In the genomic region with DNA sequence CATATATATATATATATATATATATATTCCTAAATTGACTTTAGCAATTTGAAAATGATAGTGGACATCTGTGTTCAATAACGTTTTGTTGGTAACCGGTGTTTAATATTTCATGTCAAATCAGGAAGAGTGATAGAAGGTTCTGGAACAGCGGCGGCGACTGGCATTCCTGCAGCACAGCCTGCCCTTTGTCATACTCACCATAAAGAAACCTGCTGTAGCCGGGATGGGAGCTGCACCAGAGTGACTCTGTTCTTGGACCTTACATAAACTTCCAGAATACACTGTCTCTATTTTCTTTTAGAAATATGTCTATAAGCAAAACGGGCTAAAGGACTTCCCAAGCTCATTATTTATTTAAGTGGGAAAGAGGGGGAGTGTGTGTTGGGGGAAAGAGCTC, we compare ENCODE assay signal across 12 mouse cellular contexts.
DNase-seq lines count a peak whose midpoint lies in the region; ATAC-seq and TF ChIP-seq lines count a peak whose summit lies in the region.
"Had no signal": no experiment of that assay in that cellular context is flagged by ENCODE, and none has a peak within 500 bp of the region (broad histone marks: within the 10 kb centered on the region; RNA-seq: fewer than 3 reads in every experiment).

No protein-coding gene starts in this region.

- no peak overlapping the region for H3K9ac ChIP-seq in hindbrain, embryonic 13.5 days
- H3K9ac ChIP-seq in hindbrain, embryonic 11.5 days (ENCODE audit: low read depth, low read length) = no peak overlapping the region
- no peak overlapping the region for H3K9ac ChIP-seq in neural tube, embryonic 11.5 days (ENCODE audit: low read length)
- no peak overlapping the region for H3K9ac ChIP-seq in limb, embryonic 14.5 days (ENCODE audit: low read depth, low read length, severe bottlenecking)
- H3K9ac ChIP-seq: liver, postnatal 0 days had no signal

- DNase-seq in hindbrain, embryonic 11.5 days (ENCODE audit: low spot score) = no peak
- DNase-seq in neural tube, embryonic 11.5 days (ENCODE audit: low spot score) = peak; percentile 18
- DNase-seq in neural tube, embryonic 10.5 days (ENCODE audit: extremely low spot score, low spot score) = no peak
- DNase-seq in limb, embryonic 14.5 days (ENCODE audit: low spot score) = no peak
- no peak for DNase-seq in thymus, postnatal 25 days
- DNase-seq in right cerebral cortex, postnatal 36 days (ENCODE audit: low spot score in 2 of 2) = no peak
- DNase-seq: cerebellum, adult 11-12 months; gastrocnemius, postnatal 14 days; liver, postnatal 0 days; thymus, postnatal 4 days had no signal

- 0 out of 2 replicates have a peak, but pooled peaks have one; percentile 61 for ATAC-seq in hindbrain, embryonic 13.5 days (ENCODE audit: low FRiP score)
- ATAC-seq in hindbrain, embryonic 11.5 days (ENCODE audit: low FRiP score) = no peak
- ATAC-seq in neural tube, embryonic 11.5 days (ENCODE audit: insufficient read depth, low FRiP score, low TSS enrichment) = no peak
- ATAC-seq in limb, embryonic 14.5 days (ENCODE audit: low FRiP score, low read depth) = no peak
- no peak for ATAC-seq in cerebellum, adult (ENCODE audit: insufficient number of reproducible peaks, low FRiP score, low TSS enrichment)
- ATAC-seq: liver, postnatal 0 days had no signal

- no peak for TF ChIP-seq POLR2A in limb, embryonic 14.5 days (IDR thresholded peaks at IDR 0.05; ENCODE audit: borderline replicate concordance, extremely low read depth, insufficient read depth, insufficient read length)

- H3K36me3 ChIP-seq in hindbrain, embryonic 13.5 days = no peaks in the 10 kb centered on the region
- no peaks in the 10 kb centered on the region for H3K36me3 ChIP-seq in hindbrain, embryonic 11.5 days (ENCODE audit: control insufficient read depth, insufficient read depth, low read length)
- H3K36me3 ChIP-seq in neural tube, embryonic 11.5 days (ENCODE audit: control insufficient read depth, insufficient read depth, low read length) = no peaks in the 10 kb centered on the region
- H3K36me3 ChIP-seq in limb, embryonic 14.5 days (ENCODE audit: control insufficient read depth, insufficient read depth, low read length) = no peaks in the 10 kb centered on the region

- 61% methylated on average over 7 of the region's 7 CpGs for WGBS in hindbrain, embryonic 13.5 days
- WGBS in hindbrain, embryonic 11.5 days = 65% methylated on average over 7 of the region's 7 CpGs
- WGBS in neural tube, embryonic 11.5 days = 51% methylated on average over 7 of the region's 7 CpGs
- WGBS in limb, embryonic 14.5 days = 24% methylated on average over 7 of the region's 7 CpGs

- no peaks in the 10 kb centered on the region for H3K9me3 ChIP-seq in hindbrain, embryonic 13.5 days
- H3K9me3 ChIP-seq in hindbrain, embryonic 11.5 days (ENCODE audit: control insufficient read depth, low read length) = no peaks in the 10 kb centered on the region
- H3K9me3 ChIP-seq in neural tube, embryonic 11.5 days (ENCODE audit: control insufficient read depth, low read length) = no peaks in the 10 kb centered on the region
- H3K9me3 ChIP-seq in limb, embryonic 14.5 days (ENCODE audit: control insufficient read depth, low read length) = no peaks in the 10 kb centered on the region

- no peak overlapping the region for H3K27ac ChIP-seq in hindbrain, embryonic 13.5 days
- no peak overlapping the region for H3K27ac ChIP-seq in hindbrain, embryonic 11.5 days (ENCODE audit: low read depth, low read length)
- H3K27ac ChIP-seq in neural tube, embryonic 11.5 days (ENCODE audit: low read depth, low read length) = no peak overlapping the region
- H3K27ac ChIP-seq in limb, embryonic 14.5 days (replicated peaks; ENCODE audit: low read depth, low read length) = no peak overlapping the region

- no peaks in the 10 kb centered on the region for H3K4me1 ChIP-seq in hindbrain, embryonic 13.5 days (replicated peaks)
- H3K4me1 ChIP-seq in hindbrain, embryonic 11.5 days (replicated peaks; ENCODE audit: control insufficient read depth, insufficient read depth, low read length) = no peaks in the 10 kb centered on the region
- no peaks in the 10 kb centered on the region for H3K4me1 ChIP-seq in neural tube, embryonic 11.5 days (ENCODE audit: control insufficient read depth, insufficient read depth, low read length)
- peaks cover 13% of the 10 kb centered on the region for H3K4me1 ChIP-seq in limb, embryonic 14.5 days (ENCODE audit: control insufficient read depth, insufficient read depth, low read length)

- H3K4me2 ChIP-seq in hindbrain, embryonic 13.5 days = no peak overlapping the region
- no peak overlapping the region for H3K4me2 ChIP-seq in hindbrain, embryonic 11.5 days (replicated peaks; ENCODE audit: low read depth, low read length)
- H3K4me2 ChIP-seq in neural tube, embryonic 11.5 days (ENCODE audit: low read depth) = no peak overlapping the region
- peak overlapping the region; percentile 31 for H3K4me2 ChIP-seq in limb, embryonic 14.5 days (replicated peaks; ENCODE audit: low read depth, low read length, severe bottlenecking)

- 0 out of 2 replicates have a peak, but pooled peaks cover 5% of the 10 kb centered on the region for H3K27me3 ChIP-seq in hindbrain, embryonic 13.5 days
- H3K27me3 ChIP-seq in hindbrain, embryonic 11.5 days (ENCODE audit: control insufficient read depth, insufficient read depth, low read length) = no peaks in the 10 kb centered on the region
- no peaks in the 10 kb centered on the region for H3K27me3 ChIP-seq in neural tube, embryonic 11.5 days (ENCODE audit: control insufficient read depth, insufficient read depth, low read length)
- no peaks in the 10 kb centered on the region for H3K27me3 ChIP-seq in limb, embryonic 14.5 days (ENCODE audit: control insufficient read depth, insufficient read depth, low read length)

- no peak overlapping the region for H3K4me3 ChIP-seq in hindbrain, embryonic 13.5 days
- no peak overlapping the region for H3K4me3 ChIP-seq in hindbrain, embryonic 11.5 days (ENCODE audit: low read depth, low read length)
- no peak overlapping the region for H3K4me3 ChIP-seq in neural tube, embryonic 11.5 days (ENCODE audit: low read depth, low read length)
- H3K4me3 ChIP-seq in limb, embryonic 14.5 days (replicated peaks; ENCODE audit: low read length) = no peak overlapping the region
